ENCODE assay signal across 26 mouse cellular contexts in genomic region chr3:54579425-54579824, GRCm38 (mm10).
DNase-seq lines count a peak whose midpoint lies in the region; ATAC-seq and TF ChIP-seq lines count a peak whose summit lies in the region.
"Had no signal": no experiment of that assay in that cellular context is flagged by ENCODE, and none has a peak within 500 bp of the region (broad histone marks: within the 10 kb centered on the region; RNA-seq: fewer than 3 reads in every experiment).

No protein-coding gene starts in this region.

- no peak for ATAC-seq in erythroid progenitor cell, adult 5-6 weeks (replicated peaks; ENCODE audit: low FRiP score, poor library complexity, severe bottlenecking)
- ATAC-seq: forebrain, embryonic 14.5 days; forebrain, postnatal 0 days; hindbrain, postnatal 0 days; inflammation-experienced regulatory T-cells, adult 6 months; intestine, embryonic 16.5 days had no signal

- 97% methylated on average over 2 of the region's 2 CpGs for WGBS in cerebellum, adult 2 months

- no peak overlapping the region for H3K4me3 ChIP-seq in cerebellum, adult 2 months (replicated peaks; ENCODE audit: insufficient read depth, low read depth, low read length)
- H3K4me3 ChIP-seq: embryonic facial prominence, embryonic 13.5 days; gastrocnemius, adult 2 months; heart, embryonic 12.5 days; heart, embryonic 15.5 days had no signal

- H3K27ac ChIP-seq in cerebellum, adult 2 months (ENCODE audit: insufficient read depth, low read length): no peak overlapping the region
- H3K27ac ChIP-seq: embryonic facial prominence, embryonic 13.5 days; gastrocnemius, adult 2 months; heart, embryonic 15.5 days; hindbrain, embryonic 14.5 days; hindbrain, postnatal 0 days had no signal

- no peak for TF ChIP-seq CTCF in cerebellum, adult 2 months (IDR thresholded peaks at IDR 0.05; ENCODE audit: borderline replicate concordance, insufficient read depth, low read depth, low read length)

- no peaks in the 10 kb centered on the region for H3K4me1 ChIP-seq in cerebellum, adult 2 months (ENCODE audit: control insufficient read depth, insufficient read depth, low read length)
- H3K4me1 ChIP-seq: embryonic facial prominence, embryonic 13.5 days; heart, embryonic 12.5 days; heart, embryonic 15.5 days had no signal

- no peak for TF ChIP-seq POLR2A in cerebellum, adult 2 months (IDR thresholded peaks at IDR 0.05; ENCODE audit: borderline replicate concordance, insufficient read depth, low read length)

- peak; percentile 28 for DNase-seq in 416B (ENCODE audit: low read depth)
- DNase-seq in B cell, adult 2 months: peak; percentile 12 to 21
- DNase-seq in ZHBTc4 (ENCODE audit: low read depth, low spot score): peak; percentile 38
- peak; percentile 37 for DNase-seq in splenic B cell, adult 2 months (ENCODE audit: low read depth, low spot score)
- DNase-seq in cerebellum, adult 2 months: no peak
- DNase-seq: adrenal gland, postnatal 10 days; adrenal gland, postnatal 36 days; cerebellum, adult 18-20 months; cerebellum, adult 9-11 months; cerebellum, postnatal 25 days; forebrain, postnatal 0 days; gastrocnemius, adult 2 months; gastrocnemius, postnatal 14 days; heart, adult 18-20 months; heart, postnatal 10 days; heart, postnatal 4 days had no signal

- H3K36me3 ChIP-seq in splenic B cell, adult 2 months (ENCODE audit: control insufficient read depth, insufficient read depth, low read length, poor library complexity, severe bottlenecking): no peaks in the 10 kb centered on the region
- H3K36me3 ChIP-seq: embryonic facial prominence, embryonic 13.5 days; heart, embryonic 12.5 days; heart, embryonic 15.5 days had no signal

- no peaks in the 10 kb centered on the region for H3K27me3 ChIP-seq in splenic B cell, adult 2 months (ENCODE audit: control insufficient read depth, insufficient read depth, low read length, poor library complexity, severe bottlenecking)
- H3K27me3 ChIP-seq in cerebellum, adult 2 months (ENCODE audit: control insufficient read depth, insufficient read depth, low read length): no peaks in the 10 kb centered on the region
- H3K27me3 ChIP-seq: CH12.LX; embryonic facial prominence, embryonic 13.5 days; heart, embryonic 12.5 days; heart, embryonic 15.5 days had no signal

Comparison
In these comparisons a context has a peak if more than half of its experiments do, and no peak if none do; other contexts are left out.
1. DNase-seq: peak in 416B (single experiment), B cell, adult 2 months (2 of 2), ZHBTc4 (single experiment) and splenic B cell, adult 2 months (single experiment); none in cerebellum, adult 2 months (0 of 2).